Mouse (Mus musculus): ENCODE measurements at regions not wholly inside any gene's neighbourhood (a gene's known extent, or its start where the extent isn't known, plus 50 kb on each side); places are given as distances from the start of the nearest gene placed in this dataset.

DNA sequence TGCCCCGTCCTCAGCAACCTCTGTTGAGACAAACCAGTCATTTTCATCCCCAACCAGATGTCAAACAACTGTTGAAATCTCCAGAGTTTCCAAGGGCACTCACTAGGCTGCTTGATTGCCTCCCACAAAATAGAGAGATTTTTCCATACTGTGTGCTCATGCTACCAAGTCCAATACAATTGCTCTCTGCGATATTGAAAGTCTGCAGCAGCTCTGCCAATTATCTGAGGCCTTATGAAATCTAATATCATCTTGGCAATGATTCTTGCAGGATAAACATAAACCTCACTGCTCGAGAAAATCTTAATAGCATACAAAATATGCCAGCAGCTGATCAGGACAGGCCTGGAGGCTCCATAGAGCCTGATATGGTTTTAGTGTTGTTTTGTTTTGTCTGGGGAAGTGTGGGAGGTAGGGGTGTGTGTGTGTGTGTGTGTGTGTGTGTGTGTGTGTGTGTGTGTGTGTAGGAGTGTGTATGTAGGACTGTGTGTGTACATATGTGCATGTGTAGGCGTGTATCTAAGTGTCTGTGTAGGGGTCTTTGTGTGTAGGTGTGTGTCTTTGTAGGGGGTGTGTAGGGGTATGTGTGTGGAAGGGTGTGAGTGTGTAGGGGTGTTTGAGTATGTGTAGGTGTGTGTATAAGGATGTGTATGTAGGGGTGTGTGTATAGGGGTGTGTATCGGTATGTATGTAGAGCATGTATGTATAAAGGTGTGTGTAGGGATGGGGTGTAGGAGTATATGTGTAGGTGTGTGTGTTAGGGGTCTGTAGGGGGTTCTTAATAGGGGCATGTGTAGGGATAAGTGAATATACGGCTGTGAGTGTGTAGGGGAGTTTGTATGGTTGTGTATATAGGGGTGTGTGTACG, 398.1 kb downstream of the Pdcd6ip start:
- no peak for ATAC-seq (ENCODE audit: poor library complexity, severe bottlenecking)

DNA sequence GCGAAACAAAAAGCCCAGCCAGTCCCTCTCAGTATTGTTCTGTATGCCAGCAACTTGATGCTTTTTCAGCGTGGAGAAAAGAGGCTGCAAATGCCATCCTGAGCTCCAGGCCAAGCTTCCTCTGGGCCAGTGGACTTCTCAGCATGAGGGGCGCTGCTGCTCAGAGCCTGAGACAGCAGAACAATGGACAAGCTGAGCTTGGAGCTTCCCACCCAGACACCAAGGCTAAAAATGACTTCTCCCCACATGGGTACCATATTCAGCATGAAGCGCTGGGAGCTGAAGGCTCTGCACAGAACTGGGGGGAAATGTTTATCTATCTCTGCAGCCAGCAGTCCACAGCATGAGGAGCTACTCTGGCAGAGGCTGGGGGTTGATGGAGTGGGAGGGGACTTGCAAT, 402.3 kb downstream of the Pdcd6ip start:
- ATAC-seq (ENCODE audit: poor library complexity, severe bottlenecking): no peak

- ATAC-seq (ENCODE audit: poor library complexity, severe bottlenecking): no peak
Observed at GRCm38 (mm10) chr9:113302429-113302828, 405.6 kb downstream of the Pdcd6ip start.

DNA sequence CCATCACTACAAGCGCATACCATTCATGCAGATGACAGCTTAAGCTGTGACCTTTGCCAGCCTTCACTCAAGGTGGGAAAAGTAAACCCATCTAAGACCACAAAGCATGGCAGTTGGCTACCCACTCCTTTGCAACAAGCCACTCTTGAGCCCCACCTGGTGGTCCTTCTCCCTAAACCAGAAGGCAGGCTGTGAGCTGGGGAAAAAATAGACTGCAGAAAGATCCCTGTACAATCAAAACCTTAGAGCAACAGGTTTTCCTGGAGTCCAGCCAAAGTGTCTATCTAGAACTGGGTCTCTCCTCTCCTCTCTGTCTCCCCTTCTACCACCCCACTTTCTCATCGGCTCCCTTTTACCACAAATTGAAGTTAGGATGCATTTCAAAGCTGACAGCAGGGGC, 407.2 kb downstream of the Pdcd6ip start:
- no peak for ATAC-seq (ENCODE audit: poor library complexity, severe bottlenecking)

DNA sequence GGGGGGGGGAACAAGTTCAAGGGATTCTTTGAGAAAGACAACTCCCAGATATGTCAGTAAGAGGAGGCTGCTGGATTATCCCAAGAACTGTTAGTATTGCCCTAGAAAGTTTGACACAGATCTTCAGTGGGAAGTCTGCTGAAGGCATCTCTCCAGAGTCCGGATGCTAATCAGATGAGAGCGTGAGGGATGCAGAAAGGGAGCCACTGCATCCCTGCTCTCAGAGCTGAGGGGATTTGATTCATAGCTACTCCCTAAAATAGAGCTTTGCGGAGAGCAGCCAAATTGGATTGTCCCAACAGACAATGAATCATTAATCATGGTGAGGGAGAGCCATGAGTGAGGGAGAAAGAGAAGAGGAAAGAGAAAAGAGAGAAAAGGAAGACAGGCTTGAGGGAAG, 408.2 kb downstream of the Pdcd6ip start:
- no peak for ATAC-seq (ENCODE audit: poor library complexity, severe bottlenecking)

- no peak for ATAC-seq (ENCODE audit: poor library complexity, severe bottlenecking)
Observed at GRCm38 (mm10) chr9:113295850-113296467, 412.1 kb downstream of the Pdcd6ip start.

GRCm38 (mm10) chr9:113287397-113287796, 420.7 kb downstream of the Pdcd6ip start:
- no peak for ATAC-seq (ENCODE audit: poor library complexity, severe bottlenecking)

DNA sequence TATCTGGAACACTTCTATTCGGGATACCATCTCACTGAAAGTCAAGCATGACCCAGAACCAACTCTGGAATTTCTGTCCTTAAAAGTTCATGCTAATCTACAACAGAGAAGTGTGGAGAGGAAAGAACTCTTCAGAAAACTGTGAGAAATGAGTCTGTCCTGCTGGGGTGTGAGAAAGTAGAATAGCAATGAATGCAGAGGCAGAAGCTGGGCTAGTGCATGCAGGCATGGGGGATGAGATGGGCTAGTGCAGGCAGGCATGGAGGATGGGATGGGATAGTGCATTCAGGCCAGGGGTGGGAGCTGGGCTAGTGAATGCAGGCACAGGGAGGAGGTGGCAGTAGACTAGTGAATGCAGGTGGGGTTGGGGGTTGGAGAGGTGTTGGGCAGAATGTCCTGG, 424.8 kb downstream of the Pdcd6ip start:
- ATAC-seq (ENCODE audit: poor library complexity, severe bottlenecking): no peak

DNA sequence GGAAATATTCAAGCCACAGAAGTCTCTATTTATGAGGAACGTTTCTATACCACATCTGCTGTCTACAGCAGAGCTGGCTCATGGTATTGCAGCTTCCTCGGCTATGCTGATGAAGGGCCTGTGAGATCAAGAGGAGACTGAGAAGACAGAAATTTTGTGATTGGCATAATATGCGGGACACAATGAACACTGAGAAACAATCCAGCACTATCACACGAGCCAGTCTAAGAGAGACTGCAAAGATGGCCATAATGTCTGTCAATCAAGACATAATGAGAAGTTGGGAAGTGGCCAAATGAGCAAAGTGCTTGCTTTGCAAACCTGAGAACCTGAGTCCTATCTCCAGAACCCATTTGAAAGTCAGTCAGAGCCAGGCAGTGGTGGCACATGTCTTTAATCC, 437.5 kb downstream of the Pdcd6ip start:
- no peak for ATAC-seq (ENCODE audit: poor library complexity, severe bottlenecking)

- no peak for ATAC-seq (ENCODE audit: poor library complexity, severe bottlenecking)
Observed at GRCm38 (mm10) chr9:113267696-113268095, 440.4 kb downstream of the Pdcd6ip start.

- no peak for ATAC-seq (ENCODE audit: poor library complexity, severe bottlenecking)
Observed at GRCm38 (mm10) chr9:113263636-113264035, 444.4 kb downstream of the Pdcd6ip start.

- no peak for ATAC-seq (ENCODE audit: poor library complexity, severe bottlenecking)
Observed at GRCm38 (mm10) chr9:113260296-113260695, 447.8 kb downstream of the Pdcd6ip start.

- ATAC-seq (ENCODE audit: poor library complexity, severe bottlenecking): no peak
Observed at GRCm38 (mm10) chr9:113258556-113258955, 449.5 kb downstream of the Pdcd6ip start.

- ATAC-seq (ENCODE audit: poor library complexity, severe bottlenecking): no peak
Observed at GRCm38 (mm10) chr9:113248703-113249274, 459.3 kb downstream of the Pdcd6ip start.

DNA sequence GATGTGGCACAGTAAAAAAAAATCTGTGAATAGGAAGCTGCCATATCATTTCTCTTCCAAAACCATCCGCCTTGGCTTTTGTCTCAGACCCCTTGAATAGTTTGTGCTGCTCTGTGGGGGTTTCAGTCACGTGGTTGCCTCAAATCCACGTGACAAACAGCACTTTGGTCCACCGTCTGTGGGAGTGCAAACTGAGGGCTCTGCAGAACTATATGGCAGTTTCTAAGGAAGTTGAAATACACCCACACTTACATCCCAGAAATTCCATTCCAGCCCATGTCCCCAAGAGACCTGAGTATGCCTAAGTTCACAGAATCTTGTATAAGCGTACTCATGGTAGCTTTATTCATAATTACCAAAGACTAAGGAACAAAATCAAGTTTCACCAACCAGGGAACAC, 460.1 kb downstream of the Pdcd6ip start:
- no peak for ATAC-seq (ENCODE audit: poor library complexity, severe bottlenecking)

GRCm38 (mm10) chr9:113243870-113244269, 464.2 kb downstream of the Pdcd6ip start:
- ATAC-seq (ENCODE audit: poor library complexity, severe bottlenecking): no peak

GRCm38 (mm10) chr9:113233370-113233769, 474.7 kb downstream of the Pdcd6ip start:
- no peak for ATAC-seq (ENCODE audit: poor library complexity, severe bottlenecking)

GRCm38 (mm10) chr9:113229391-113229790, 478.7 kb downstream of the Pdcd6ip start:
- ATAC-seq (ENCODE audit: poor library complexity, severe bottlenecking): no peak

- ATAC-seq (ENCODE audit: poor library complexity, severe bottlenecking): no peak
Observed at GRCm38 (mm10) chr9:113213930-113214329, 494.1 kb downstream of the Pdcd6ip start.

DNA sequence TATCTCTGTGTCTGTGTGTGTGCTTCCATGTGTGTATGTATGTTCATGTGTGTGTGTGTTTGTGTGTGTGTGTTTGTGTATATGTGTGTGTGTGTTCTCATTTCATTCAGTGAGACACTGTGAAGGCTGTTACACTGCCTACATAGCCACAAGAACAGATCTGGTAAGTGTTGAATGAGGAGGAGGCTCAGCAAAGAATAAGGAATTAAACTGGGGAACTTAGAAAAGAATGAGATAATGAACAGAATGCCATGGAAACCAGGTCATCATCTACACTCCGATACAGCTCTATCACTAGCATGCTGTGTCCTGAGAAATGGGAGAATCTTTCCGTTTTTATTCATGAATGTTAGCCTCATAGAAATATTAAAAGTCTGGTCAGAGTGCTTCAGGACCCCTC, 495.7 kb downstream of the Pdcd6ip start:
- no peak for ATAC-seq (ENCODE audit: poor library complexity, severe bottlenecking)

DNA sequence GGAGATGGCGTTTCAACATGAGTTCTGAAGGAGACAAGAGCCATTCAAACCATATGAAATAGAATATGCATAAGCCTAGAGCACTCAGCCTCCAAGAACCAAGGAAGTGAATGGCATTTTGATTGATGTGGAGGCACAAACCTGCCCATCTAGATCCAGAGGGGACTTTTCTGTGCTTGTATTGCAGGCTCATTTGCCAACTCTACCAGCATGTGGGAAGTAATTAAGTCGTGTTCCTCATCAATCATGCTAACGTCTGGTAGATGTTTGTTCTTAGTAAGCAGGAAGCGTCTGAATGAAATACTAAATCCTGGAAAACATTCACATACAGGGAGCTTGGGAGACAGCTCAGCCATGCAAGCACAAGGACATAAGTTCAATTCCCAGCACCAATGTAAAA, 499.9 kb downstream of the Pdcd6ip start:
- no peak for ATAC-seq (ENCODE audit: poor library complexity, severe bottlenecking)

DNA sequence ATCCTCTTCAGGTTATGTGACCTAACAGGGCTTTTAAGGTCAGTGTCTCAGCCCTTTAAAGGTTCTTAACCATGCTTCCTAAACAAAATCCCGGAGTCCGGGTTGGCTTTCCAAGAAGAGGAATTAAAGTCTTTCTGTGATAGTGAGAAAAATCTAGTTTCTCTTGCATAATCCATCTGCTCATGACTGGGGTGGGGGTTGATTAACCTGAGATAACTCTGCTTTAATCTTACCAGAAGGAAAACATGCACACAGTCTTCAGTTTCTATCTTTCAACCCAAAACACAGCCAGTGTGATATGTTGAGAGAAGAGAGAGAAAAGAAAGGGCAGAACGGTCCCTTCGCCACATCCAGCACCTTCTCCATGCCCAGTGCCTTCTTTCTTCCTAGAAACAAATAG, 508.8 kb downstream of the Pdcd6ip start:
- no peak for ATAC-seq (ENCODE audit: poor library complexity, severe bottlenecking)
